Mouse (Mus musculus) intestine, embryonic 14.5 days (tissue): ENCODE measurements around the gene Sgms2. TPM values are rescaled to one million over a fixed set of nuclear protein-coding genes. Genes with fewer than 3 reads are reported as not detected.
"Not testable (repeated sequence)": the region's sequence is repeated elsewhere in the genome, so short reads cannot be mapped to it uniquely, and the experiment has no call there.

ENCODE experiments used
- ATAC-seq: fragments of 200-750 bp; cut with Nextera tagmentation; replicated peaks from 2 replicates; pipeline ENCODE4 v1.8.0; 2017; ENCODE audit warnings: low read depth, moderate number of reproducible peaks, moderate TSS enrichment, moderate library complexity; ENCODE audit not compliant: low FRiP score, low TSS enrichment
- DNase-seq: peaks from one replicate; pipeline ENCODE4 v3.0.0-alpha.2; 2018; ENCODE audit warnings: low spot score
- H3K27ac ChIP-seq: fragments of 300-500 bp; sonication (generic); 2 replicates; pipeline ENCODE4 v1.5.1; 2014; ENCODE audit warnings: low read depth, mild to moderate bottlenecking, control low read depth
- H3K27me3 ChIP-seq: fragments of 300-500 bp; sonication (generic); replicated peaks from 2 replicates; pipeline ENCODE4 v1.6.1; 2014; ENCODE audit warnings: low read length, control low read depth; ENCODE audit not compliant: control insufficient read depth, insufficient read depth
- H3K36me3 ChIP-seq: fragments of 300-500 bp; sonication (generic); 2 replicates; pipeline ENCODE4 v1.6.1; 2014; ENCODE audit warnings: low read length, control low read depth; ENCODE audit not compliant: control insufficient read depth, insufficient read depth
- H3K4me1 ChIP-seq: fragments of 300-500 bp; sonication (generic); replicated peaks from 2 replicates; pipeline ENCODE4 v1.6.1; 2014; ENCODE audit warnings: low read length, control low read depth, mixed read lengths; ENCODE audit not compliant: control insufficient read depth, insufficient read depth
- H3K4me2 ChIP-seq: fragments of 300-500 bp; sonication (generic); 2 replicates; pipeline ENCODE4 v1.6.1; 2014; ENCODE audit warnings: low read length
- H3K4me3 ChIP-seq: fragments of 300-500 bp; sonication (generic); 2 replicates; pipeline ENCODE4 v1.5.1; 2014; ENCODE audit warnings: low read depth, low read length, control low read depth, mixed read lengths
- H3K9ac ChIP-seq: fragments of 300-500 bp; sonication (generic); 2 replicates; pipeline ENCODE4 v1.6.1; 2014; ENCODE audit warnings: mild to moderate bottlenecking, low read length
- H3K9me3 ChIP-seq: fragments of 300-500 bp; sonication (generic); 2 replicates; pipeline ENCODE4 v1.6.1; 2016; ENCODE audit warnings: low read length, control low read depth; ENCODE audit not compliant: control insufficient read depth
- WGBS: fragments of 180-500 bp; shearing (Covaris S2); extraction: QIAGEN DNeasy Blood & Tissue Kit; methylation state at CpG from one replicate; pipeline ENCODE4 v1.1.7; 2014; 5-methylcytosine and 5-hydroxymethylcytosine counted together
- polyA plus RNA-seq: library from polyadenylated mRNA; unstranded; fragments of >200 nt; fragmentation: Nextera tagmentation; extraction: Ambion mirVana; gene quantifications from 2 replicates; pipeline ENCODE4 v1.2.1, GENCODE M21; 2014

Gene Sgms2
- polyA plus RNA-seq, 1 experiment from 2014 or later: 12.4 TPM

- Histone ChIP-seq H3K9ac (no peak overlapping the region), H3K27me3 (no peaks in the 10 kb centered on the region), H3K9me3 (no peaks in the 10 kb centered on the region), H3K36me3 (no peaks in the 10 kb centered on the region), H3K27ac (peak overlapping the region; percentile 64), H3K4me1 (no peaks in the 10 kb centered on the region), H3K4me2 (no peak overlapping the region), H3K4me3 (no peak overlapping the region)
- 48% methylated on average over 6 of the region's 6 CpGs for whole genome bisulfite sequencing
- peak; percentile 63 for DNase-seq
- peak; percentile 90 for ATAC-seq
These were observed 143.2 kb downstream of the Sgms2 start for GRCm38 (mm10) chr3:131347831-131348578.

- Histone ChIP-seq H3K4me1 (0 out of 2 replicates have a peak, but pooled peaks cover 2% of the 10 kb centered on the region), H3K27ac (no peak overlapping the region), H3K9ac (no peak overlapping the region), H3K9me3 (no peaks in the 10 kb centered on the region), H3K4me2 (no peak overlapping the region), H3K36me3 (no peaks in the 10 kb centered on the region), H3K27me3 (no peaks in the 10 kb centered on the region), H3K4me3 (no peak overlapping the region)
- no peak for DNase-seq
- 88% methylated on average over 6 of the region's 6 CpGs for WGBS
- ATAC-seq: no peak
These were observed 145.3 kb downstream of the Sgms2 start for GRCm38 (mm10) chr3:131345903-131346302.

GRCm38 (mm10) chr3:131343311-131343710, 147.9 kb downstream of the Sgms2 start:
- no peaks in the 10 kb centered on the region for H3K9me3 ChIP-seq
- H3K27me3 ChIP-seq: no peaks in the 10 kb centered on the region
- no peak overlapping the region for H3K4me3 ChIP-seq
- H3K4me2 ChIP-seq: no peak overlapping the region
- no peak for DNase-seq
- no peak for ATAC-seq
- WGBS: 80% methylated on average over 6 of the region's 6 CpGs
- no peak overlapping the region for H3K9ac ChIP-seq
- H3K27ac ChIP-seq: no peak overlapping the region
- 0 out of 2 replicates have a peak, but pooled peaks cover 3% of the 10 kb centered on the region for H3K4me1 ChIP-seq
- H3K36me3 ChIP-seq: no peaks in the 10 kb centered on the region

GRCm38 (mm10) chr3:131340885-131341284, 150.3 kb downstream of the Sgms2 start:
- Histone ChIP-seq H3K27me3 (no peaks in the 10 kb centered on the region), H3K27ac (no peak overlapping the region), H3K9me3 (no peaks in the 10 kb centered on the region), H3K4me3 (no peak overlapping the region), H3K4me2 (no peak overlapping the region), H3K9ac (no peak overlapping the region), H3K4me1 (0 out of 2 replicates have a peak, but pooled peaks cover 3% of the 10 kb centered on the region), H3K36me3 (no peaks in the 10 kb centered on the region)
- DNase-seq (no peak), ATAC-seq (no peak)
- 39% methylated on average over 3 of the region's 3 CpGs for WGBS

GRCm38 (mm10) chr3:131339280-131339679, 151.9 kb downstream of the Sgms2 start:
- ATAC-seq (no peak), DNase-seq (no peak)
- no peak overlapping the region for H3K9ac ChIP-seq
- no peak overlapping the region for H3K4me2 ChIP-seq
- no peak overlapping the region for H3K4me3 ChIP-seq
- WGBS: 81% methylated on average over 4 of the region's 4 CpGs
- H3K36me3 ChIP-seq: no peaks in the 10 kb centered on the region
- no peaks in the 10 kb centered on the region for H3K27me3 ChIP-seq
- no peaks in the 10 kb centered on the region for H3K9me3 ChIP-seq
- H3K27ac ChIP-seq: no peak overlapping the region
- H3K4me1 ChIP-seq: peaks cover 14% of the 10 kb centered on the region

- not testable (repeated sequence) for H3K9me3 ChIP-seq, H3K36me3 ChIP-seq, H3K27ac ChIP-seq, DNase-seq, H3K27me3 ChIP-seq, ATAC-seq, H3K9ac ChIP-seq, H3K4me3 ChIP-seq, H3K4me2 ChIP-seq
- peaks cover 25% of the 10 kb centered on the region for H3K4me1 ChIP-seq
- 92% methylated on average over 4 of the region's 7 CpGs for WGBS
These were observed 153.5 kb downstream of the Sgms2 start for GRCm38 (mm10) chr3:131337749-131338148.

- Histone ChIP-seq H3K27me3 (no peaks in the 10 kb centered on the region), H3K4me3 (no peak overlapping the region), H3K9ac (no peak overlapping the region), H3K4me2 (no peak overlapping the region), H3K36me3 (no peaks in the 10 kb centered on the region), H3K4me1 (peaks cover 25% of the 10 kb centered on the region), H3K9me3 (no peaks in the 10 kb centered on the region), H3K27ac (no peak overlapping the region)
- DNase-seq: no peak
- WGBS: 89% methylated on average over 8 of the region's 8 CpGs
- no peak for ATAC-seq
These were observed 154.6 kb downstream of the Sgms2 start for GRCm38 (mm10) chr3:131336629-131337028.

GRCm38 (mm10) chr3:131335117-131335547, 156.1 kb downstream of the Sgms2 start:
- no peaks in the 10 kb centered on the region for H3K36me3 ChIP-seq
- no peak overlapping the region for H3K4me3 ChIP-seq
- no peaks in the 10 kb centered on the region for H3K27me3 ChIP-seq
- H3K4me1 ChIP-seq: peaks cover 22% of the 10 kb centered on the region
- peak; percentile 56 for DNase-seq
- H3K9ac ChIP-seq: no peak overlapping the region
- peak; percentile 65 for ATAC-seq
- H3K4me2 ChIP-seq: peak overlapping the region; percentile 42
- 36% methylated on average over 8 of the region's 8 CpGs for WGBS
- no peaks in the 10 kb centered on the region for H3K9me3 ChIP-seq
- peak overlapping the region; percentile 34; the same call in 1 of the 2 replicates for H3K27ac ChIP-seq

GRCm38 (mm10) chr3:131327189-131327588, 164.0 kb downstream of the Sgms2 start:
- Histone ChIP-seq H3K27ac (no peak overlapping the region), H3K4me2 (no peak overlapping the region), H3K9ac (no peak overlapping the region), H3K27me3 (no peaks in the 10 kb centered on the region), H3K9me3 (no peaks in the 10 kb centered on the region), H3K36me3 (no peaks in the 10 kb centered on the region), H3K4me3 (no peak overlapping the region), H3K4me1 (no peaks in the 10 kb centered on the region)
- DNase-seq (no peak), ATAC-seq (no peak)
- 49% methylated on average over 7 of the region's 7 CpGs for WGBS
